Mouse (Mus musculus) testis, adult 2 months (tissue): ENCODE data around the gene Shb.

Source experiments
- CTCF ChIP-seq: fragments of 200-500 bp; IDR thresholded peaks from 2 replicates; pipeline ENCODE4 v1.5.1; 2012; ENCODE audit warnings: low read depth, mild to moderate bottlenecking, inconsistent platforms, low read length, moderate library complexity; ENCODE audit not compliant: control insufficient read depth, insufficient read depth, insufficient replicate concordance
- POLR2A ChIP-seq: fragments of 200-500 bp; IDR thresholded peaks from 2 replicates; pipeline ENCODE4 v1.6.1; 2012; ENCODE audit warnings: low read depth, mild to moderate bottlenecking, inconsistent platforms, low read length, moderate library complexity; ENCODE audit not compliant: control insufficient read depth

- TF ChIP-seq CTCF (no peak), POLR2A (no peak)
These were observed 139.3 kb downstream of the Shb start for GRCm38 (mm10) chr4:45392994-45393393.
